Mouse (Mus musculus): ENCODE measurements around the gene Nme8. TPM values are rescaled to one million over a fixed set of nuclear protein-coding genes. Genes with fewer than 3 reads are reported as not detected.

Gene Nme8
- polyA plus RNA-seq, 1 experiment from 2014 or later = not detected

- 91% methylated on average over 5 of the region's 5 CpGs for WGBS
- Histone ChIP-seq H3K27me3 (no peaks in the 10 kb centered on the region), H3K9ac (no peak overlapping the region)
Measured at GRCm38 (mm10) chr13:19630768-19631709, 66.6 kb downstream of the Nme8 start.

GRCm38 (mm10) chr13:19626473-19626872, 71.1 kb downstream of the Nme8 start:
- 76% methylated on average over 1 of the region's 1 CpGs for WGBS
- Histone ChIP-seq H3K4me3 (no peak overlapping the region), H3K36me3 (no peaks in the 10 kb centered on the region), H3K9me3 (no peaks in the 10 kb centered on the region), H3K4me2 (no peak overlapping the region), H3K27ac (no peak overlapping the region), H3K9ac (no peak overlapping the region), H3K4me1 (replicated peaks) (peaks cover 13% of the 10 kb centered on the region), H3K27me3 (peaks cover 18% of the 10 kb centered on the region)
- ATAC-seq (ENCODE audit: low FRiP score) = no peak

More at GRCm38 (mm10) chr13:19630768-19631709, 66.6 kb downstream of the Nme8 start:
- Histone ChIP-seq H3K4me1 (replicated peaks) (no peaks in the 10 kb centered on the region), H3K36me3 (no peaks in the 10 kb centered on the region), H3K9me3 (no peaks in the 10 kb centered on the region), H3K4me3 (no peak overlapping the region), H3K4me2 (no peak overlapping the region), H3K27ac (no peak overlapping the region)
- ATAC-seq (ENCODE audit: low FRiP score) = no peak

GRCm38 (mm10) chr13:19624632-19625320, 72.8 kb downstream of the Nme8 start:
- H3K4me2 ChIP-seq = no peak overlapping the region
- 86% methylated on average over 11 of the region's 11 CpGs for WGBS
- H3K27ac ChIP-seq = no peak overlapping the region
- H3K4me1 ChIP-seq (replicated peaks) = peaks cover 13% of the 10 kb centered on the region
- no peak overlapping the region for H3K9ac ChIP-seq
- peaks cover 27% of the 10 kb centered on the region for H3K27me3 ChIP-seq
- H3K9me3 ChIP-seq = no peaks in the 10 kb centered on the region
- no peak overlapping the region for H3K4me3 ChIP-seq
- no peak for ATAC-seq (ENCODE audit: low FRiP score)
- H3K36me3 ChIP-seq = no peaks in the 10 kb centered on the region

GRCm38 (mm10) chr13:19623228-19623905, 74.2 kb downstream of the Nme8 start:
- Histone ChIP-seq H3K4me3 (peak overlapping the region; percentile 52), H3K4me1 (replicated peaks) (peaks cover 13% of the 10 kb centered on the region), H3K27me3 (peaks cover 27% of the 10 kb centered on the region), H3K36me3 (no peaks in the 10 kb centered on the region), H3K9me3 (no peaks in the 10 kb centered on the region), H3K27ac (0 out of 2 replicates have a peak overlapping the region, but pooled peaks have one; percentile 12), H3K4me2 (peak overlapping the region; percentile 90), H3K9ac (peak overlapping the region; percentile 71)
- WGBS = 18% methylated on average over 30 of the region's 30 CpGs
- ATAC-seq (ENCODE audit: low FRiP score) = peak; percentile 56

- Histone ChIP-seq H3K4me3 (peak within 1 kb of the TSS; percentile 52), H3K4me1 (replicated peaks) (peaks cover 17% of the 10 kb centered on the region), H3K27me3 (peaks cover 27% of the 10 kb centered on the region), H3K4me2 (peak within 1 kb of the TSS; percentile 90), H3K9ac (peak within 1 kb of the TSS; percentile 71), H3K9me3 (no peaks in the 10 kb centered on the region), H3K27ac (0 out of 2 replicates have a peak within 1 kb of the TSS, but pooled peaks have one; percentile 12), H3K36me3 (no peaks in the 10 kb centered on the region)
- peak; percentile 64 for ATAC-seq (ENCODE audit: low FRiP score)
- WGBS = 4% methylated on average over 25 of the region's 25 CpGs
Measured at GRCm38 (mm10) chr13:19622573-19623227, 74.9 kb downstream of the Nme8 start, which contains the start of gene Sfrp4. Gene Sfrp4, plus strand, starts transcription at chr13:19623104.

- H3K4me2 ChIP-seq = peak within 1 kb of the TSS; percentile 87
- H3K27ac ChIP-seq = peak within 1 kb of the TSS; percentile 89
- H3K9ac ChIP-seq = peak within 1 kb of the TSS; percentile 95
- peak within 1 kb of the TSS; percentile 80 for H3K4me3 ChIP-seq
- H3K4me1 ChIP-seq (replicated peaks) = peaks cover 17% of the 10 kb centered on the region
- H3K36me3 ChIP-seq = no peaks in the 10 kb centered on the region
- H3K9me3 ChIP-seq = no peaks in the 10 kb centered on the region
- ATAC-seq (ENCODE audit: low FRiP score) = peak; percentile 87
- under 1% methylated on average over 46 of the region's 46 CpGs for WGBS
- peaks cover 22% of the 10 kb centered on the region for H3K27me3 ChIP-seq
Measured at GRCm38 (mm10) chr13:19619216-19619927, 78.2 kb downstream of the Nme8 start, which contains the start of gene Epdr1. Gene Epdr1, minus strand, starts transcription at chr13:19619927.

GRCm38 (mm10) chr13:19618841-19619215, 78.8 kb downstream of the Nme8 start:
- Histone ChIP-seq H3K27me3 (peaks cover 18% of the 10 kb centered on the region), H3K4me1 (replicated peaks) (peaks cover 16% of the 10 kb centered on the region), H3K9ac (peak overlapping the region; percentile 95), H3K4me2 (peak overlapping the region; percentile 87), H3K4me3 (peak overlapping the region; percentile 80), H3K27ac (peak overlapping the region; percentile 89), H3K9me3 (no peaks in the 10 kb centered on the region), H3K36me3 (no peaks in the 10 kb centered on the region)
- peak; percentile 47 for ATAC-seq (ENCODE audit: low FRiP score)
- WGBS = 8% methylated on average over 5 of the region's 5 CpGs

GRCm38 (mm10) chr13:19618081-19618480, 79.5 kb downstream of the Nme8 start:
- Histone ChIP-seq H3K36me3 (no peaks in the 10 kb centered on the region), H3K9me3 (no peaks in the 10 kb centered on the region), H3K27me3 (peaks cover 10% of the 10 kb centered on the region), H3K4me3 (no peak overlapping the region), H3K4me2 (peak overlapping the region; percentile 87), H3K4me1 (replicated peaks) (peaks cover 8% of the 10 kb centered on the region), H3K9ac (no peak overlapping the region), H3K27ac (no peak overlapping the region)
- 94% methylated on average over 4 of the region's 4 CpGs for WGBS
- ATAC-seq (ENCODE audit: low FRiP score) = no peak

GRCm38 (mm10) chr13:19614311-19614710, 83.3 kb downstream of the Nme8 start:
- Histone ChIP-seq H3K4me2 (no peak overlapping the region), H3K4me3 (no peak overlapping the region), H3K9me3 (no peaks in the 10 kb centered on the region), H3K27ac (no peak overlapping the region), H3K9ac (no peak overlapping the region), H3K4me1 (replicated peaks) (peaks cover 13% of the 10 kb centered on the region), H3K27me3 (no peaks in the 10 kb centered on the region), H3K36me3 (no peaks in the 10 kb centered on the region)
- WGBS = 93% methylated on average over 1 of the region's 1 CpGs
- no peak for ATAC-seq (ENCODE audit: low FRiP score)

- no peak for ATAC-seq (ENCODE audit: low FRiP score)
- H3K9me3 ChIP-seq = no peaks in the 10 kb centered on the region
- H3K27me3 ChIP-seq = no peaks in the 10 kb centered on the region
- 93% methylated on average over 1 of the region's 1 CpGs for WGBS
- H3K4me2 ChIP-seq = no peak overlapping the region
- no peak overlapping the region for H3K4me3 ChIP-seq
- H3K36me3 ChIP-seq = no peaks in the 10 kb centered on the region
- H3K9ac ChIP-seq = no peak overlapping the region
- H3K27ac ChIP-seq = no peak overlapping the region
- H3K4me1 ChIP-seq (replicated peaks) = peaks cover 13% of the 10 kb centered on the region
Measured at GRCm38 (mm10) chr13:19613426-19613825, 84.2 kb downstream of the Nme8 start.

GRCm38 (mm10) chr13:19612963-19613362, 84.6 kb downstream of the Nme8 start:
- no peaks in the 10 kb centered on the region for H3K9me3 ChIP-seq

More at GRCm38 (mm10) chr13:19612963-19613362, 84.6 kb downstream of the Nme8 start:
- Histone ChIP-seq H3K27me3 (no peaks in the 10 kb centered on the region), H3K4me3 (no peak overlapping the region), H3K36me3 (no peaks in the 10 kb centered on the region), H3K27ac (no peak overlapping the region), H3K4me2 (no peak overlapping the region), H3K9ac (no peak overlapping the region), H3K4me1 (replicated peaks) (peaks cover 11% of the 10 kb centered on the region)
- whole genome bisulfite sequencing = 37% methylated on average over 3 of the region's 3 CpGs
- ATAC-seq (ENCODE audit: low FRiP score) = no peak

All from hindbrain, embryonic 13.5 days (tissue).